Mouse (Mus musculus) liver (tissue): ENCODE results near the gene Phldb2.

ENCODE experiments used
- DNase-seq: peaks from one replicate; pipeline ENCODE4 v3.0.0-alpha.2; 2020; ENCODE audit warnings: mixed read lengths

The Phldb2 gene

GRCm38 (mm10) chr16:45723172-45723901 is 230.1 kb downstream of the Phldb2 start:
- no peak for DNase-seq

- DNase-seq, result no peak
These were observed 230.9 kb downstream of the Phldb2 start for GRCm38 (mm10) chr16:45722460-45722951.

- no peak for DNase-seq
These were observed 233.3 kb downstream of the Phldb2 start for GRCm38 (mm10) chr16:45720022-45720630.

- DNase-seq, result no peak
These were observed 235.1 kb downstream of the Phldb2 start for GRCm38 (mm10) chr16:45718296-45718695.

- DNase-seq, result no peak
These were observed 238.8 kb downstream of the Phldb2 start for GRCm38 (mm10) chr16:45714489-45715150.

DNA sequence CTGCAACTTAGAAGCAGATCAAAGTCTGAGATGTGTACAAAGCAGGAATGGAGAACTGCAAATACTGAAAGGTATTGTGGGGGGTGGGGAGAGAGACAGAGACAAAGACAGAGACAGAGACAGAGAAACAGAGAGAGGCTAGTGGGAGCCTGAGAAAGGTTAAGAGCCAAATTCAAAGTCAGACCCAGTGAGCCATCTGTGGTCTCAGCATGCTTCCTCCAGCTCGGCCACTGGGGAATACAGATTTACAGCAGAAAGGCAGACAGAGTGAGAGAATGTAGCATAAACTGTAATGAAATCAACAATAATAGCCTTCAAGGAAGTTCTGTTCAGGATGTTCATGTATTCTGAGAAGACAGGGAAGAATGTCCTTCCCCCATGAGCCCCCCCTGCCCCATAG is 239.5 kb downstream of the Phldb2 start:
- DNase-seq, result no peak

- no peak for DNase-seq
These were observed 240.1 kb downstream of the Phldb2 start for GRCm38 (mm10) chr16:45713261-45713660.

DNA sequence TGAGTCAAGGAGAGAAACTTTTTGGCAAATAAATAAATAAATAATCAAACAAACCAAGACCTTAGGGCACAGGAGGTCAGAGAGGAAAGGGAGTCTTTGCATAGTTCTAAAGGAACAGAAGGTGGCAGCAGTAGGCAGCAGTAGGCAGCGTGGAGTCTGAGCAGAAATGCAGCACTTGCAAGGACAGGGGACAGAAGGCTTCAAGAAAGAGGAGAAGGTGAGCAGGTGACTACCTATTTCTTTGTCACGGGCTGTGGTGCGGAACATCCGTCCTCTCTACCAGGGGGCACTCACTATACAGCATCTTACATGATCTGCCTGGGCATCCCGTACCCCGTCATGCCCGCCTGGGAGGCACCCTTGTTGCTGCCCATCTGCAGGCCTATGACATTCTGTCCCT is 242.1 kb downstream of the Phldb2 start:
- no peak for DNase-seq

- no peak for DNase-seq
These were observed 254.1 kb downstream of the Phldb2 start for GRCm38 (mm10) chr16:45699301-45699700.

- no peak for DNase-seq
These were observed 255.4 kb downstream of the Phldb2 start for GRCm38 (mm10) chr16:45697996-45698395.
